Mouse (Mus musculus) limb, embryonic 14.5 days (tissue): ENCODE measurements around the gene Clhc1. TPM values are rescaled to one million over a fixed set of nuclear protein-coding genes. Genes with fewer than 3 reads are reported as not detected.

ENCODE experiments used
- ATAC-seq: fragments of 200-750 bp; cut with Nextera tagmentation; 2 replicates; pipeline ENCODE4 v1.8.0; 2017; ENCODE audit warnings: low read depth, moderate number of reproducible peaks, moderate TSS enrichment; ENCODE audit not compliant: low FRiP score
- DNase-seq: peaks from one replicate; pipeline ENCODE4 v3.0.0-alpha.2; 2015; ENCODE audit warnings: low spot score
- H3K27ac ChIP-seq: fragments of 300-500 bp; sonication (generic); replicated peaks from 2 replicates; pipeline ENCODE4 v1.5.1; 2014; ENCODE audit warnings: low read depth, mild to moderate bottlenecking, low read length, moderate library complexity, mixed read lengths
- H3K27me3 ChIP-seq: fragments of 300-500 bp; sonication (generic); 2 replicates; pipeline ENCODE4 v1.6.1; 2014; ENCODE audit warnings: low read length, mixed read lengths; ENCODE audit not compliant: control insufficient read depth, insufficient read depth
- H3K36me3 ChIP-seq: fragments of 300-500 bp; sonication (generic); 2 replicates; pipeline ENCODE4 v1.6.1; 2014; ENCODE audit warnings: mild to moderate bottlenecking, low read length, moderate library complexity, mixed read lengths; ENCODE audit not compliant: control insufficient read depth, insufficient read depth
- H3K4me1 ChIP-seq: fragments of 300-500 bp; sonication (generic); 2 replicates; pipeline ENCODE4 v1.6.1; 2014; ENCODE audit warnings: antibody characterized with exemption, low read length, mixed read lengths; ENCODE audit not compliant: control insufficient read depth, insufficient read depth
- H3K4me2 ChIP-seq: fragments of 300-500 bp; sonication (generic); replicated peaks from 2 replicates; pipeline ENCODE4 v1.6.1; 2014; ENCODE audit warnings: low read depth, mild to moderate bottlenecking, low read length, moderate library complexity; ENCODE audit not compliant: severe bottlenecking
- H3K4me3 ChIP-seq: fragments of 300-500 bp; sonication (generic); replicated peaks from 2 replicates; pipeline ENCODE4 v1.5.1; 2014; ENCODE audit warnings: low read length
- H3K9ac ChIP-seq: fragments of 300-500 bp; sonication (generic); 2 replicates; pipeline ENCODE4 v1.6.1; 2014; ENCODE audit warnings: mild to moderate bottlenecking, low read depth, low read length, moderate library complexity; ENCODE audit not compliant: severe bottlenecking
- H3K9me3 ChIP-seq: fragments of 300-500 bp; sonication (generic); 2 replicates; pipeline ENCODE4 v1.6.1; 2016; ENCODE audit warnings: low read length; ENCODE audit not compliant: control insufficient read depth
- POLR2A ChIP-seq: fragments of 200-500 bp; IDR thresholded peaks from 2 replicates; pipeline ENCODE4 v1.8.0; 2012; ENCODE audit warnings: inconsistent platforms, mild to moderate bottlenecking, moderate library complexity, borderline replicate concordance; ENCODE audit not compliant: insufficient read depth, insufficient read length; ENCODE audit errors: extremely low read depth
- WGBS: fragments of 180-500 bp; shearing (Covaris S2); extraction: QIAGEN DNeasy Blood & Tissue Kit; methylation state at CpG from one replicate; pipeline ENCODE4 v1.1.7; 2014; 5-methylcytosine and 5-hydroxymethylcytosine counted together
- polyA plus RNA-seq, 2 experiments: library from polyadenylated mRNA; depleted of rRNA in 1 of 2; stranded (reverse) in 1 of 2; unstranded in 1 of 2; fragments of >200 nt; fragmentation: Nextera tagmentation in 1 of 2; extraction: Ambion mirVana in 1 of 2; gene quantifications; 2 replicates each; pipeline versions ENCODE4 v1.2.1 to v1.2.3; 2012 to 2014

The Clhc1 gene
- polyA plus RNA-seq, 2 experiments = 0.22 to 0.25 TPM

- no peak overlapping the region for H3K4me2 ChIP-seq
- no peaks in the 10 kb centered on the region for H3K4me1 ChIP-seq
- no peaks in the 10 kb centered on the region for H3K27me3 ChIP-seq
- H3K4me3 ChIP-seq = no peak overlapping the region
- WGBS = 71% methylated on average over 2 of the region's 2 CpGs
- no peak overlapping the region for H3K27ac ChIP-seq
- DNase-seq (no peak), ATAC-seq (no peak)
- no peaks in the 10 kb centered on the region for H3K36me3 ChIP-seq
- no peak overlapping the region for H3K9ac ChIP-seq
- no peak for TF ChIP-seq POLR2A
- no peaks in the 10 kb centered on the region for H3K9me3 ChIP-seq
Measured at GRCm38 (mm10) chr11:29607465-29607990, 59.8 kb downstream of the Clhc1 start.

DNA sequence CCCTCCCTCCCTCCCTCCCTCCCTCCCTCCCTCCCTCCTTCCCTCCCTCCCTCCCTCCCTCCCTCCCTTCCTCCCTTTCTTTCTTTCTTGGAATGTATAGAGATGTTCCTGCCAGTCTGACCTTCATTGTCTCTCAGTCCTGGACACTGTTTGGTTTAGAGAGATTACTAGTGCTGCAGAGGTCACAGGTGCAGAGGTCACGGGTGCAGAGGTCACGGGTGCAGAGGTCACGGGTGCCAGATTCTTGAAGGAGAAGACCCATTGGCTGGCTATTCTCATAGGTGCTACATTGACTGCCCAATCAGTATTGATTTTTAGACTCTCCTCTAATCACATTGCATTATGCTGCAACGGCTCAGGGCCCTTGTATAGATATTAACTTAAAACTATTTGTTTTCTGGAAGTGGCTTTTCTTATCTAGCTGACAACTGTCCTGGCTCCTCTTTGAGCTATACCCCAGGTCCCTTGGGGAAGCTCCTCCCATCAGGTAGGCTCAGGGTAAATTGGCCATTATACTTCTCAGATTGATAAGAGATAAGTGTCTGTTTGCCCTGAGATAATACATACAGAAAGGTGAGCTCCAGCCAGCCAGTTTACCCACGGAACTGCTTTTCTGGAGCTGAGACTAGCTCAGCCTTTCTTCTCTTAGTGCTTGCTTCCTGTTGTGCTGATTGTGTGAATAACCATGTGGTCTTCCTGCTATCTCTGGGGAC is 62.2 kb downstream of the Clhc1 start:
- no peaks in the 10 kb centered on the region for H3K9me3 ChIP-seq
- 81% methylated on average over 5 of the region's 5 CpGs for WGBS
- no peak overlapping the region for H3K9ac ChIP-seq
- ATAC-seq (no peak), DNase-seq (no peak)
- H3K27me3 ChIP-seq = no peaks in the 10 kb centered on the region
- no peak overlapping the region for H3K4me3 ChIP-seq
- H3K36me3 ChIP-seq = no peaks in the 10 kb centered on the region
- no peak overlapping the region for H3K4me2 ChIP-seq
- no peak for TF ChIP-seq POLR2A
- H3K27ac ChIP-seq = no peak overlapping the region
- H3K4me1 ChIP-seq = no peaks in the 10 kb centered on the region; the same call in 1 of the 2 replicates

DNA sequence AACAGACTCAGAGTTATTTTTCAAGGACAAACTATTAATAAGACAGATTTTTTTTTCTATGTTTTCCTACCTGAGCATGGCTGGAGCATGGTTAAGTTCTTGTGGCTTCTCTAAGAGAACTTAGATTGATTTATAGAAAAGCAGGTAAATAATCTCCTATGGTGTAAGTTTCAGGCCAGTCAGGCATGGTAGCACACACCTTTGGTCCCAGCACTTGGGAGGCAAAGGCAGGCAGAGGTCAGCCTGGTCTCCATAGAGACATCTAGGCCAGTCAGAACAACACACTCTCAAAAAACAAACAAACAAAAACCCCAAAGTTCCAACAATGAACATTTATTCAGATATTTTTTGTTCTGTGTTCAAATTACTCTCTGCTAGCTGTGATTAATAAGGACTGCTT is 64.3 kb downstream of the Clhc1 start:
- H3K27ac ChIP-seq = no peak overlapping the region
- no peaks in the 10 kb centered on the region for H3K27me3 ChIP-seq
- no peaks in the 10 kb centered on the region for H3K9me3 ChIP-seq
- no peak overlapping the region for H3K9ac ChIP-seq
- DNase-seq (no peak), ATAC-seq (no peak)
- TF ChIP-seq POLR2A = no peak
- H3K4me1 ChIP-seq = no peaks in the 10 kb centered on the region; the same call in 1 of the 2 replicates
- H3K4me2 ChIP-seq = no peak overlapping the region
- H3K36me3 ChIP-seq = no peaks in the 10 kb centered on the region
- H3K4me3 ChIP-seq = no peak overlapping the region

DNA sequence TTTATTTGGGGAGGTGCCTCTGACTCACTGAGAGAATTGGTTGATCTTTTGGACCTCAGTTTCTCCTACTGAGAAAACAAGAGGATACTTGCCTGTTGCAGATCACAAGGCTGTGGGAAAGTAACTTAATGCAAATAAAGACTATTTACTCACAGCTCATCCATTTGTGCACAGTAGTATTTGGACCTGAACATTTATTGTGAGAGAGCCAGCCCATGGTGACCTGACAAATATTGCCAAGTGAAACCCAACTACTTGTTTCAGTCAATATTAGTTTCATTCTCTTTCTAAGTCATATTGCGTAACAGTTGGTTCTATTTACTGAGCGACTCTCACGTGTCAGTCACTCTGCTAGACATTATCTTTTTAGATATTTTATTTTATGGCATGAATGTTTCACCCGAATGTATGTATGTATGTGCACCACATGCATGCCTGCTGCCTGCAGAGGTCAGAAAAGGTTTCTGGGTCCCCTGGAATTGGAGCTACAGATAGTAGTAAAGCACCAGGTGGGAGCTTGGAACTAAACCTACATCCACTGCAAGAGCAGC is 65.5 kb downstream of the Clhc1 start:
- H3K9me3 ChIP-seq = no peaks in the 10 kb centered on the region
- H3K4me1 ChIP-seq = no peaks in the 10 kb centered on the region; the same call in 1 of the 2 replicates
- H3K4me3 ChIP-seq = no peak overlapping the region
- 86% methylated on average over 4 of the region's 4 CpGs for WGBS
- H3K9ac ChIP-seq = no peak overlapping the region
- no peak for DNase-seq
- ATAC-seq = no peak
- no peaks in the 10 kb centered on the region for H3K36me3 ChIP-seq
- H3K27ac ChIP-seq = no peak overlapping the region
- H3K4me2 ChIP-seq = no peak overlapping the region
- H3K27me3 ChIP-seq = no peaks in the 10 kb centered on the region
- no peak for TF ChIP-seq POLR2A

- Histone ChIP-seq H3K36me3 (no peaks in the 10 kb centered on the region), H3K9me3 (no peaks in the 10 kb centered on the region), H3K4me1 (no peaks in the 10 kb centered on the region; the same call in 1 of the 2 replicates), H3K4me3 (no peak overlapping the region), H3K4me2 (no peak overlapping the region), H3K27me3 (no peaks in the 10 kb centered on the region), H3K27ac (no peak overlapping the region), H3K9ac (no peak overlapping the region)
- no peak for TF ChIP-seq POLR2A
- 64% methylated on average over 6 of the region's 6 CpGs for WGBS
- ATAC-seq (no peak), DNase-seq (no peak)
Measured at GRCm38 (mm10) chr11:29614217-29614924, 66.6 kb downstream of the Clhc1 start.
